Mouse (Mus musculus): ENCODE data around the gene Olfr366. TPM values are rescaled to one million over a fixed set of nuclear protein-coding genes. Genes with fewer than 3 reads are reported as not detected.
"Not testable (repeated sequence)": the region's sequence is repeated elsewhere in the genome, so short reads cannot be mapped to it uniquely, and the experiment has no call there.

Olfr366 gene
- not detected in 2 replicates for polyA plus RNA-seq (2015; fragmentation: Nextera tagmentation; extraction: Ambion mirVana)

DNA sequence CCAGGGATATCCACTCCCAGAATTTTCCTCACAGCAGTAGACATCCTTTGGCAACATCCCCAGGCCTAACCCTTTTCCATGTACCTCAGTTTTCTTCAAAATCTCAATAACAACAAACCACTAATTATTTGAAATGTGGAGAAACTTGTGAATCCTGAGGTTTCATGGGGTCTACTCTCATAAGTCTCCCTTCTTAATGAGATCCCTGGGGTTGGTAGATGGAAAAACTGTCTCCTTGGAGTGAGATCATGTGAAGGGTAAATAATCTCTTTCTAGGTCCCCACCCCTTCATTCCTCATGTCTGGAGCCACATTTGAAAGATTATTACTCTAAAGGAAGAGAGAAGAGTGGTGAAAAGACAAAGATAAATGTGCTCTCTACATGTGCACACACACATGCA lies at the start of gene Olfr366:
TSS of gene Olfr366 (plus strand) at position 301 of the 400 bp plus-strand sequence.
- Histone ChIP-seq H3K27me3 (no peaks in the 10 kb centered on the region), H3K4me1 (no peaks in the 10 kb centered on the region), H3K9ac (no peak within 1 kb of the TSS), H3K4me3 (replicated peaks) (no peak within 1 kb of the TSS), H3K27ac (replicated peaks) (no peak within 1 kb of the TSS), H3K36me3 (no peaks in the 10 kb centered on the region), H3K4me2 (replicated peaks) (no peak within 1 kb of the TSS), H3K9me3 (replicated peaks) (no peaks in the 10 kb centered on the region)
- ATAC-seq (ENCODE audit: insufficient number of reproducible peaks, low FRiP score, low TSS enrichment, low read depth): no peak

DNA sequence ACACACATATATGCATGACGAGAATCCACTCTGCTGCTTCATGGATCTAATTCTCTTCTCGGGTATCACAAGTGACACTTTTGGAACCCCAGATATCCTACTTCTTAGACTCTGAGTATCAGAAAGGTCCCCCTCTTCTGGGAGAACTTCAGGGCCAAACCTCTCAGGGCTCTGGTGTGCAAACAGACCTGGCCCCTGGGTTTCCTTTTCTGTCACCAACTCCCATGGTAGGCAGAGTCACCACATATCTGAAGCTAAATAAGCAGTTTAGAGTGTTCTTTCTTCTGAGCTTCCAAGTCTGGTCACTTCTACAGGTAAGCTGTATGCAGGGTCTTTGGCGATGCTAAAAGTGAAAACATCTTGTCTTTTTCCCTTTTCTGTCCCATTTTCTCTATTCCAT lies 23.5 kb upstream of the Olfr366 start, which contains the start of gene Olfr365:
TSS of gene Olfr365 (plus strand) at position 301 of the 400 bp plus-strand sequence.
- no peak for ATAC-seq (ENCODE audit: insufficient number of reproducible peaks, low FRiP score, low TSS enrichment, low read depth)
- Histone ChIP-seq H3K4me3 (replicated peaks) (no peak within 1 kb of the TSS), H3K9ac (no peak within 1 kb of the TSS), H3K27ac (replicated peaks) (no peak within 1 kb of the TSS), H3K9me3 (replicated peaks) (no peaks in the 10 kb centered on the region; the same call in 1 of the 2 replicates), H3K27me3 (no peaks in the 10 kb centered on the region), H3K4me2 (replicated peaks) (no peak within 1 kb of the TSS), H3K4me1 (no peaks in the 10 kb centered on the region), H3K36me3 (no peaks in the 10 kb centered on the region)
- WGBS: 72% methylated on average over 3 of the region's 3 CpGs

DNA sequence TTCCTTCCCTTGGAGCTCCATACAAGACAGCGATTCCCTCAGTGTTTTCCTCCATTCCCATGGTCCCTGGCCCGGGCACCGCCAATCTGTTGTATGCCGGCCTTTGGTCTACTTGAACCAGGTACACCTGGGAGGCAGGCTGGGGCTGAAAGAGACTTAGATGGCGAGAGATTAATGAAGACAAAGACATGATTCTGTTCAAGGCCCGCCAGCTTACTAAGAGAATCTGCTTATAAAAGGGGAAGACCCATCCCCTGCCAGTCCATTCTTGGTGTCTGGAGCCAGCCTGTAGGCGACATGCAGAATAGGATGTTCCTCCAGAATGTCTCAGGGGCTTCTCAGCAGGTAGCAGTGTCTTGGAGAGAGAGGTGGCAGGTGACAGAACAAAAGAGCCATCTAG lies 50.4 kb downstream of the Olfr366 start:
- H3K9me3 ChIP-seq (replicated peaks); H3K4me3 ChIP-seq (replicated peaks); ATAC-seq (ENCODE audit: insufficient number of reproducible peaks, low FRiP score, low TSS enrichment, low read depth); H3K4me1 ChIP-seq; H3K27ac ChIP-seq (replicated peaks); H3K4me2 ChIP-seq (replicated peaks); H3K36me3 ChIP-seq; H3K27me3 ChIP-seq; H3K9ac ChIP-seq: not testable (repeated sequence)
- WGBS: 77% methylated on average over 7 of the region's 7 CpGs

Other genes starting within 250 kb of the Olfr366 start
- gene Olfr357, start 217.7 kb upstream of the Olfr366 start, polyA plus RNA-seq (2015; fragmentation: Nextera tagmentation; extraction: Ambion mirVana): not detected in 2 replicates
- gene Olfr358, start 202.2 kb upstream of the Olfr366 start, polyA plus RNA-seq (2015; fragmentation: Nextera tagmentation; extraction: Ambion mirVana): 0.03 and 0.05 TPM in 2 replicates
- 0.12 TPM in 1 of 2 replicates, not detected in the other for gene Olfr360, start 145.8 kb upstream of the Olfr366 start, polyA plus RNA-seq (2015; fragmentation: Nextera tagmentation; extraction: Ambion mirVana)
- gene Olfr361, start 122.3 kb upstream of the Olfr366 start, polyA plus RNA-seq (2015; fragmentation: Nextera tagmentation; extraction: Ambion mirVana): not detected in 2 replicates
- not detected in 2 replicates for gene Olfr362, start 93.7 kb upstream of the Olfr366 start, polyA plus RNA-seq (2015; fragmentation: Nextera tagmentation; extraction: Ambion mirVana)
- gene Olfr364-ps1, start 72.3 kb upstream of the Olfr366 start, polyA plus RNA-seq (2015; fragmentation: Nextera tagmentation; extraction: Ambion mirVana): not detected in 2 replicates
- gene Olfr365, start 23.4 kb upstream of the Olfr366 start, polyA plus RNA-seq (2015; fragmentation: Nextera tagmentation; extraction: Ambion mirVana): not detected in 2 replicates
- 0.27 and 0.43 TPM in 2 replicates for gene Olfr368, start 114.9 kb downstream of the Olfr366 start, polyA plus RNA-seq (2015; fragmentation: Nextera tagmentation; extraction: Ambion mirVana)
- 38.3 TPM in 2 replicates for gene Pdcl, start 147.8 kb downstream of the Olfr366 start, polyA plus RNA-seq (2015; fragmentation: Nextera tagmentation; extraction: Ambion mirVana)
- 14.4 and 15.0 TPM in 2 replicates for gene Rc3h2, start 211.3 kb downstream of the Olfr366 start, polyA plus RNA-seq (2015; fragmentation: Nextera tagmentation; extraction: Ambion mirVana)
- 6.3 and 6.7 TPM in 2 replicates for gene Zbtb26, start 231.6 kb downstream of the Olfr366 start, polyA plus RNA-seq (2015; fragmentation: Nextera tagmentation; extraction: Ambion mirVana)
- gene Zbtb6, start 231.6 kb downstream of the Olfr366 start, polyA plus RNA-seq (2015; fragmentation: Nextera tagmentation; extraction: Ambion mirVana): 7.7 and 9.1 TPM in 2 replicates
- gene Rabgap1, start 231.7 kb downstream of the Olfr366 start, polyA plus RNA-seq (2015; fragmentation: Nextera tagmentation; extraction: Ambion mirVana): 46.5 and 46.8 TPM in 2 replicates

All from embryonic facial prominence, embryonic 15.5 days (tissue).